Mouse (Mus musculus): ENCODE measurements around the gene P2rx3. TPM values are rescaled to one million over a fixed set of nuclear protein-coding genes. Genes with fewer than 3 reads are reported as not detected.

P2rx3 gene
- polyA plus RNA-seq, 1 experiment from 2014 or later, result 0.87 TPM

DNA sequence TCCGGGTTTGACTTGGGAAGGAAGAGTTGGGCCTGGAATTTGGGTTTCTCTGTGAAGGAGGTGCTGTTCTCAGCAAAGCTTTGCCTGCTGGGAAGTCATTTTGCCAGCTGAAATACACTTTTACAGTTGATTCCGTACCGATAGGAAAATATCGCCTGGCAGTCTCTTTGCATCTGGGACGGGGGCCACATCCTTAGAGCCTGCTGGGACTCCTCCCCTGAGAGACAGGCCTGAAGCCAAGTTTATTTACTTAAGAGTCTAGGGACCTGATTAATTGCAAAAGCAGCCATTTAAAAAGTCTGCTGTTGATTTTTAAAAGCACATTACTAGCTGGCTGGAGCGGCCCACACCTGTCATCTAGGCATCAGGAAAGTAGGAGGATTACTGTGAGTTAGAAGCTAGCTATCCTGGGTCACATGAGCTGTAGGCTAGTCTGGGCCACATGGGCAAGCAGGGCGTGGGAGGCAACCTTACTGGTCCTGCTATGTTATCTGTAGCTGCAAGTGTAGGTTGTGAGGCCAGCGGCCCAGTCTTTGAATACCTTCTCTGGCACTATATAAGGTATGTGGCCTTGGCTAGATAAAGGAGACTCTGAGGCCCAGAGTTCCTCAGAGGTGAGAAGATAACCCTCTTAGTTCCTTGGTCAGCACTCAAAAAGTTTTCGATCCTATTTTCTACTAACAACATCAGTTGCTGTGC lies 25.2 kb downstream of the P2rx3 start:
- Histone ChIP-seq H3K27ac (ENCODE audit: poor library complexity, severe bottlenecking) (peak overlapping the region; percentile 30), H3K27me3 (replicated peaks) (no peaks in the 10 kb centered on the region), H3K9ac (no peak overlapping the region), H3K4me3 (no peak overlapping the region), H3K4me1 (replicated peaks) (peaks cover 53% of the 10 kb centered on the region), H3K36me3 (no peaks in the 10 kb centered on the region), H3K4me2 (peak overlapping the region; percentile 3; the same call in 1 of the 2 replicates), H3K9me3 (replicated peaks) (no peaks in the 10 kb centered on the region)
- 29% methylated on average over 9 of the region's 9 CpGs for WGBS
- peak; percentile 88 for ATAC-seq (ENCODE audit: insufficient number of reproducible peaks, low FRiP score)

GRCm38 (mm10) chr2:85009212-85009611 lies 28.1 kb downstream of the P2rx3 start:
- H3K4me3 ChIP-seq, result no peak overlapping the region
- no peaks in the 10 kb centered on the region for H3K9me3 ChIP-seq (replicated peaks)
- peaks cover 47% of the 10 kb centered on the region for H3K4me1 ChIP-seq (replicated peaks)
- ATAC-seq (ENCODE audit: insufficient number of reproducible peaks, low FRiP score), result no peak
- H3K27ac ChIP-seq (ENCODE audit: poor library complexity, severe bottlenecking), result no peak overlapping the region
- no peak overlapping the region for H3K4me2 ChIP-seq
- H3K36me3 ChIP-seq, result no peaks in the 10 kb centered on the region
- H3K27me3 ChIP-seq (replicated peaks), result no peaks in the 10 kb centered on the region
- 73% methylated on average over 2 of the region's 2 CpGs for WGBS
- no peak overlapping the region for H3K9ac ChIP-seq

GRCm38 (mm10) chr2:85007729-85008128 lies 29.5 kb downstream of the P2rx3 start:
- no peaks in the 10 kb centered on the region for H3K27me3 ChIP-seq (replicated peaks)
- H3K36me3 ChIP-seq, result no peaks in the 10 kb centered on the region
- no peak overlapping the region for H3K4me2 ChIP-seq
- 33% methylated on average over 4 of the region's 4 CpGs for WGBS
- H3K4me1 ChIP-seq (replicated peaks), result peaks cover 52% of the 10 kb centered on the region
- ATAC-seq (ENCODE audit: insufficient number of reproducible peaks, low FRiP score), result no peak
- H3K9me3 ChIP-seq (replicated peaks), result no peaks in the 10 kb centered on the region
- no peak overlapping the region for H3K9ac ChIP-seq
- H3K4me3 ChIP-seq, result no peak overlapping the region
- no peak overlapping the region for H3K27ac ChIP-seq (ENCODE audit: poor library complexity, severe bottlenecking)

DNA sequence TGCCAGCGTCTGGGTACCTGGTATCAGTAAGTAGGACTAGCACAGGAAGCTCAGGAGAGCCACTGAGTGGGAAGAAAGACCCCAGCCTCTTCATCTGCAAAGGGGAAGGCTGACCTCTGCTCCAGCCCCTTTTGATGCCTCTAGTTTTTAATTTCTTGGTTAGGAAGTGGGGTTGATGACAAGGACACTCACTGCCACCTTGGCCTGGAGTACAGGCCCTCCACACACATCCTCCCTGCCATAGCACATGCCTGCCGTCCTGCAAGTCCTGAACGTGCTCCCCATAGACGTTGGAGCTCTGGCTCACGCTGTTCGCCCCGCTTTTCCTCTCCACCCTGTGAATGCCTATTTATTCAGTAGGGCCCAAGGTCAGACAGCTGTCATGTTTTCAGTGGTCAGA lies 30.7 kb downstream of the P2rx3 start:
- H3K4me1 ChIP-seq (replicated peaks), result peaks cover 47% of the 10 kb centered on the region
- WGBS, result 64% methylated on average over 7 of the region's 7 CpGs
- no peak overlapping the region for H3K4me3 ChIP-seq
- no peak overlapping the region for H3K4me2 ChIP-seq
- no peaks in the 10 kb centered on the region for H3K27me3 ChIP-seq (replicated peaks)
- no peak overlapping the region for H3K9ac ChIP-seq
- no peaks in the 10 kb centered on the region for H3K9me3 ChIP-seq (replicated peaks)
- H3K27ac ChIP-seq (ENCODE audit: poor library complexity, severe bottlenecking), result no peak overlapping the region
- ATAC-seq (ENCODE audit: insufficient number of reproducible peaks, low FRiP score), result no peak
- no peaks in the 10 kb centered on the region for H3K36me3 ChIP-seq

- no peak for ATAC-seq (ENCODE audit: insufficient number of reproducible peaks, low FRiP score)
- Histone ChIP-seq H3K4me3 (no peak overlapping the region), H3K4me2 (no peak overlapping the region), H3K27ac (ENCODE audit: poor library complexity, severe bottlenecking) (no peak overlapping the region), H3K9me3 (replicated peaks) (no peaks in the 10 kb centered on the region), H3K36me3 (no peaks in the 10 kb centered on the region), H3K4me1 (replicated peaks) (peaks cover 29% of the 10 kb centered on the region), H3K27me3 (replicated peaks) (no peaks in the 10 kb centered on the region), H3K9ac (no peak overlapping the region)
- WGBS, result 79% methylated on average over 4 of the region's 4 CpGs
These were observed 32.9 kb downstream of the P2rx3 start for GRCm38 (mm10) chr2:85004341-85004740.

DNA sequence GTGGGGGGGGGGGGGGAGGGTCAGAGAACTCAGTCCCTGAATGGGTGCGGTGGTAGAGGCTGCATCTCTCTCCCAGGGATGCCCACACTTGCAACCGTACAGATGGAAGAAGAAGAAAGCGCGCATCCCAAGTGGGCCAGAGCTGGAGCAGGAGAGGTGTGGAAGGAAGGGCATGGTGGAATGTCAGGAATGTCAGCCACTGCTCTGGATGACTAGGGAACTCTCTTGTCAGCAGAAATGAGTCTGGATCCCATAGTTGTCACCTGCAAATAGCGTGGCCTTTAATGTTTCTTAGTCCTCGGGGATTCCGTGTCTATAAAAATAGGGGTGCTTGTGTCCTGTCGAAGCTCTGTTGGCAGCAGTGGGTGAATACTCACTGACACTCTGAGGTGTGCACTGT lies 34.7 kb downstream of the P2rx3 start:
- no peaks in the 10 kb centered on the region for H3K9me3 ChIP-seq (replicated peaks)
- H3K4me2 ChIP-seq, result no peak overlapping the region
- H3K27ac ChIP-seq (ENCODE audit: poor library complexity, severe bottlenecking), result 0 out of 2 replicates have a peak overlapping the region, but pooled peaks have one; percentile 17
- ATAC-seq (ENCODE audit: insufficient number of reproducible peaks, low FRiP score), result 0 out of 2 replicates have a peak, but pooled peaks have one; percentile 34
- H3K27me3 ChIP-seq (replicated peaks), result no peaks in the 10 kb centered on the region
- H3K4me1 ChIP-seq (replicated peaks), result peaks cover 29% of the 10 kb centered on the region
- no peak overlapping the region for H3K4me3 ChIP-seq
- no peak overlapping the region for H3K9ac ChIP-seq
- WGBS, result 40% methylated on average over 8 of the region's 8 CpGs
- no peaks in the 10 kb centered on the region for H3K36me3 ChIP-seq

DNA sequence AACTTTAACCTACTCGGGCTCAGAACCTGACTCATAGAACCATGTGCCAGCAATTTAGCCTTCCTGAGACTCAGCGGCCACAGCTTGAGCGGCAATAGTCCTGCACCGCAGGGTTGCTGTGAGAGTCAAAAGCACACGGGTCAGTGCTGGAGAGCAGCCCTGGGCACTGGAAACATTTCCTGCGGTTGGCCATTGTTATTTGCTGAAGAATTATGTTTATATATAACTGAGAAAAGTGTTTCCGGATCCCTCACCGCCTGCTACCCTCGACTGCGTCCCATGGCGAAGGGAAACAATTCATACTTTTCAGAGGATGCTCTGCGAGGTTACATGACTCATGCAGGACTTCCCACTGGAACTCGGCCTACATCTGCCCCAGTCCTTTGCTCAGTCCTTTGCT lies 35.8 kb downstream of the P2rx3 start:
- ATAC-seq (ENCODE audit: insufficient number of reproducible peaks, low FRiP score), result no peak
- H3K36me3 ChIP-seq, result no peaks in the 10 kb centered on the region
- no peak overlapping the region for H3K9ac ChIP-seq
- H3K9me3 ChIP-seq (replicated peaks), result no peaks in the 10 kb centered on the region
- peaks cover 19% of the 10 kb centered on the region for H3K4me1 ChIP-seq (replicated peaks)
- 78% methylated on average over 13 of the region's 13 CpGs for WGBS
- no peak overlapping the region for H3K27ac ChIP-seq (ENCODE audit: poor library complexity, severe bottlenecking)
- H3K4me3 ChIP-seq, result no peak overlapping the region
- no peak overlapping the region for H3K4me2 ChIP-seq
- H3K27me3 ChIP-seq (replicated peaks), result no peaks in the 10 kb centered on the region

DNA sequence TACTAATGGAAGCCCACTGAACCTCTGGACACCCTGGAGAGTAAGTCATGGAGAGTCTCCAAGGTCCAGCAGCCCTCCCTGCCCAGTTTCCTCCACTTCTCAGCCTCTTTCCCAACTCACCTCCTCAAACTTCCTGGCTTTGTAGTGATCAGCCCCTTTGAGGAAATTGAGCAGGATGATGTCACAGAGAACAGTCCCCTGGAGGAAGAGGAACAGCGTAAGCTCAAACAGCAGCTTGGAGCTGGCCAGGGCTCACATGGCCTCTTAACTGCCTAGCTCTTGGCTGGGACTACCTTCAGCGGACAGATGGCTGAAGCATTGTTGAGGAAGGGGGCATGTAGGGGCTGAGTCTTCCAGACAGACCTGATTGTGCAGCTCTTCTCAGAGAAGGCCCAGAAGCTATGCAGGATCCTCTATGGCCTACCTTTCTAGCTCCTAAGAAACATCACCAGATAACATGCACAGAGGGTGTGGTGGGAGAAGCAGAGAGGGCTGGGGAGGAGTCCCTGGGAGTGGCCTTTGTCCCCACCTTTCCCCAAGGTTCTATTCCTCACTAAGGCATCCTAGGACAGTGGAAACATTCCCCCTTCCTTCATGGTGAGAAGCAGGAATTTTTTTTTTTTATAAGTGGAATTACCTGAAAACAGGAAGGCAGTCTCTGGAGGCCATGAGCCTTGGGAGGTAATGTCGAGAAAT lies 37.6 kb downstream of the P2rx3 start:
- 66% methylated on average over 3 of the region's 3 CpGs for WGBS

GRCm38 (mm10) chr2:84996376-84996775 lies 40.9 kb downstream of the P2rx3 start:
- 88% methylated on average over 2 of the region's 2 CpGs for WGBS

More for the DNA sequence above, 37.6 kb downstream of the P2rx3 start:
- ATAC-seq (ENCODE audit: insufficient number of reproducible peaks, low FRiP score), result peak; percentile 37; the same call in 1 of the 2 replicates
- Histone ChIP-seq H3K27me3 (replicated peaks) (no peaks in the 10 kb centered on the region), H3K36me3 (no peaks in the 10 kb centered on the region), H3K9ac (no peak overlapping the region), H3K9me3 (replicated peaks) (no peaks in the 10 kb centered on the region), H3K27ac (ENCODE audit: poor library complexity, severe bottlenecking) (0 out of 2 replicates have a peak overlapping the region, but pooled peaks have one; percentile 23), H3K4me3 (no peak overlapping the region), H3K4me2 (no peak overlapping the region), H3K4me1 (replicated peaks) (peaks cover 16% of the 10 kb centered on the region)

DNA sequence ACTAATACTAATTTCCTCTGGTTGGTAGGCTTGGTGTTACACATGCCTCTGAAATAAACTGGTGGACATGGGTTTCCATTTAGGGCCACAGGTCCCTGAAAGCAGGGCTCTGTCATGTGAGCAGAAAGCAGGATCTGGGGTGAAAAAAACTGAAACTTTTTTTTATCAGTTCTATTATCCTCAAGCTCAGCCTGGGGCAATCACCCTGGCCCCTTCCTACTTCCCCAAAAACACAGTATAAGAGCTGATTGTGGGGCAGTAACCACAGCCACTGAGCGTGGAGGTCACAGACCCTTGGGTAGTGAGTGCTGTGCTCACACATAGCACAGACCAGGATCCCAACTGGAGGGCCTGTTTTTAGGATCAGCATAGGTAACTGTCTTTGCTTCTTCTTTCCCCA lies 49.3 kb downstream of the P2rx3 start, which contains the start of gene Prg3:
Gene Prg3, plus strand, starts transcription at position 286 of the 400 bp plus-strand sequence.
- no peaks in the 10 kb centered on the region for H3K27me3 ChIP-seq (replicated peaks)
- WGBS, result 85% methylated on average over 1 of the region's 1 CpGs

More at GRCm38 (mm10) chr2:84996376-84996775, 40.9 kb downstream of the P2rx3 start:
- no peaks in the 10 kb centered on the region for H3K36me3 ChIP-seq
- no peak overlapping the region for H3K4me3 ChIP-seq
- no peak overlapping the region for H3K4me2 ChIP-seq
- no peak for ATAC-seq (ENCODE audit: insufficient number of reproducible peaks, low FRiP score)
- H3K4me1 ChIP-seq (replicated peaks), result no peaks in the 10 kb centered on the region
- H3K27ac ChIP-seq (ENCODE audit: poor library complexity, severe bottlenecking), result no peak overlapping the region
- no peaks in the 10 kb centered on the region for H3K27me3 ChIP-seq (replicated peaks)
- H3K9ac ChIP-seq, result no peak overlapping the region
- H3K9me3 ChIP-seq (replicated peaks), result no peaks in the 10 kb centered on the region

DNA sequence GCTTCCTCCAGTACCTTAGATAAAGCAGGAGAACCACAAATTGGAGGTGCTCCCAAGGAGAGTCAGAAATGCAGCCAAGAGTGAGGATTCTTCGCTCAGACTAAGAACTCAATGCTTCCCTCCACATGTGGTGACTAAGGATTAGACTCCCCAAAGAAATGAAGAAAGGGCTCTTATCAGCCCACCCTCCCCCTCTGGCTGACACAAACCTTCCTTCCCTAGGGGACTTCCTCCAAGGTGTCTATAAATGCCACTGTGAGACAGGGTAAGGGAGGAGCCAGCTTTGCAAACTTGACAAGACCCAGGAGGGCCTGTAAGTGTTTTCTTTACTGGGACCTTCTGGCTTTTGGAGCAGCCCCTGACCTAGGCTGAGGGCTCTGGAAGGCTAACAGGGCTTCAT lies 57.1 kb downstream of the P2rx3 start, which contains the start of gene Prg2:
Gene Prg2, plus strand, starts transcription at position 274 of the 400 bp plus-strand sequence.
- Histone ChIP-seq H3K9ac (no peak within 1 kb of the TSS), H3K9me3 (replicated peaks) (no peaks in the 10 kb centered on the region), H3K36me3 (no peaks in the 10 kb centered on the region), H3K27ac (ENCODE audit: poor library complexity, severe bottlenecking) (no peak within 1 kb of the TSS), H3K4me1 (replicated peaks) (0 out of 2 replicates have a peak, but pooled peaks cover 3% of the 10 kb centered on the region), H3K4me3 (no peak within 1 kb of the TSS), H3K27me3 (replicated peaks) (no peaks in the 10 kb centered on the region), H3K4me2 (no peak within 1 kb of the TSS)
- no peak for ATAC-seq (ENCODE audit: insufficient number of reproducible peaks, low FRiP score)
- 29% methylated on average over 1 of the region's 1 CpGs for WGBS

More for the DNA sequence above, 49.3 kb downstream of the P2rx3 start, which contains the start of gene Prg3:
- H3K4me1 ChIP-seq (replicated peaks), result no peaks in the 10 kb centered on the region
- H3K27ac ChIP-seq (ENCODE audit: poor library complexity, severe bottlenecking), result no peak within 1 kb of the TSS
- no peak within 1 kb of the TSS for H3K9ac ChIP-seq
- H3K9me3 ChIP-seq (replicated peaks), result no peaks in the 10 kb centered on the region
- no peak within 1 kb of the TSS for H3K4me3 ChIP-seq
- H3K36me3 ChIP-seq, result no peaks in the 10 kb centered on the region
- ATAC-seq (ENCODE audit: insufficient number of reproducible peaks, low FRiP score), result no peak
- no peak within 1 kb of the TSS for H3K4me2 ChIP-seq

Data from heart, embryonic 12.5 days (tissue).